Mouse (Mus musculus) limb, embryonic 14.5 days (tissue): ENCODE data around the gene Ppp4r3a. TPM values are rescaled to one million over a fixed set of nuclear protein-coding genes. Genes with fewer than 3 reads are reported as not detected.

Experiments used
- ATAC-seq: fragments of 200-750 bp; cut with Nextera tagmentation; 2 replicates; pipeline ENCODE4 v1.8.0; 2017; ENCODE audit warnings: low read depth, moderate number of reproducible peaks, moderate TSS enrichment; ENCODE audit not compliant: low FRiP score
- DNase-seq: peaks from one replicate; pipeline ENCODE4 v3.0.0-alpha.2; 2015; ENCODE audit warnings: low spot score
- H3K27ac ChIP-seq: fragments of 300-500 bp; sonication (generic); replicated peaks from 2 replicates; pipeline ENCODE4 v1.5.1; 2014; ENCODE audit warnings: low read depth, mild to moderate bottlenecking, low read length, moderate library complexity, mixed read lengths
- H3K27me3 ChIP-seq: fragments of 300-500 bp; sonication (generic); 2 replicates; pipeline ENCODE4 v1.6.1; 2014; ENCODE audit warnings: low read length, mixed read lengths; ENCODE audit not compliant: control insufficient read depth, insufficient read depth
- H3K36me3 ChIP-seq: fragments of 300-500 bp; sonication (generic); 2 replicates; pipeline ENCODE4 v1.6.1; 2014; ENCODE audit warnings: mild to moderate bottlenecking, low read length, moderate library complexity, mixed read lengths; ENCODE audit not compliant: control insufficient read depth, insufficient read depth
- H3K4me1 ChIP-seq: fragments of 300-500 bp; sonication (generic); 2 replicates; pipeline ENCODE4 v1.6.1; 2014; ENCODE audit warnings: antibody characterized with exemption, low read length, mixed read lengths; ENCODE audit not compliant: control insufficient read depth, insufficient read depth
- H3K4me2 ChIP-seq: fragments of 300-500 bp; sonication (generic); replicated peaks from 2 replicates; pipeline ENCODE4 v1.6.1; 2014; ENCODE audit warnings: low read depth, mild to moderate bottlenecking, low read length, moderate library complexity; ENCODE audit not compliant: severe bottlenecking
- H3K4me3 ChIP-seq: fragments of 300-500 bp; sonication (generic); replicated peaks from 2 replicates; pipeline ENCODE4 v1.5.1; 2014; ENCODE audit warnings: low read length
- H3K9ac ChIP-seq: fragments of 300-500 bp; sonication (generic); 2 replicates; pipeline ENCODE4 v1.6.1; 2014; ENCODE audit warnings: mild to moderate bottlenecking, low read depth, low read length, moderate library complexity; ENCODE audit not compliant: severe bottlenecking
- H3K9me3 ChIP-seq: fragments of 300-500 bp; sonication (generic); 2 replicates; pipeline ENCODE4 v1.6.1; 2016; ENCODE audit warnings: low read length; ENCODE audit not compliant: control insufficient read depth
- POLR2A ChIP-seq: fragments of 200-500 bp; IDR thresholded peaks from 2 replicates; pipeline ENCODE4 v1.8.0; 2012; ENCODE audit warnings: inconsistent platforms, mild to moderate bottlenecking, moderate library complexity, borderline replicate concordance; ENCODE audit not compliant: insufficient read depth, insufficient read length; ENCODE audit errors: extremely low read depth
- WGBS: fragments of 180-500 bp; shearing (Covaris S2); extraction: QIAGEN DNeasy Blood & Tissue Kit; methylation state at CpG from one replicate; pipeline ENCODE4 v1.1.7; 2014; 5-methylcytosine and 5-hydroxymethylcytosine counted together
- polyA plus RNA-seq, 2 experiments: library from polyadenylated mRNA; depleted of rRNA in 1 of 2; stranded (reverse) in 1 of 2; unstranded in 1 of 2; fragments of >200 nt; fragmentation: Nextera tagmentation in 1 of 2; extraction: Ambion mirVana in 1 of 2; gene quantifications; 2 replicates each; pipeline versions ENCODE4 v1.2.1 to v1.2.3; 2012 to 2014

Ppp4r3a gene
- polyA plus RNA-seq, 2 experiments, result 40.3 to 44.9 TPM

GRCm38 (mm10) chr12:101075433-101075832 is 8.1 kb downstream of the Ppp4r3a start:
- H3K9ac ChIP-seq, result no peak overlapping the region
- 0 out of 2 replicates have a peak, but pooled peaks cover 4% of the 10 kb centered on the region for H3K36me3 ChIP-seq
- H3K4me2 ChIP-seq, result no peak overlapping the region
- WGBS, result 97% methylated on average over 3 of the region's 3 CpGs
- H3K27ac ChIP-seq, result no peak overlapping the region
- no peaks in the 10 kb centered on the region for H3K27me3 ChIP-seq
- H3K4me1 ChIP-seq, result no peaks in the 10 kb centered on the region
- no peak for DNase-seq
- no peak for ATAC-seq
- TF ChIP-seq POLR2A, result no peak
- H3K9me3 ChIP-seq, result no peaks in the 10 kb centered on the region
- H3K4me3 ChIP-seq, result no peak overlapping the region

- no peak overlapping the region for H3K9ac ChIP-seq
- no peak for TF ChIP-seq POLR2A
- ATAC-seq (no peak), DNase-seq (no peak)
- H3K27me3 ChIP-seq, result no peaks in the 10 kb centered on the region
- H3K9me3 ChIP-seq, result no peaks in the 10 kb centered on the region
- H3K4me2 ChIP-seq, result no peak overlapping the region
- 0 out of 2 replicates have a peak, but pooled peaks cover 4% of the 10 kb centered on the region for H3K36me3 ChIP-seq
- H3K4me3 ChIP-seq, result no peak overlapping the region
- no peaks in the 10 kb centered on the region for H3K4me1 ChIP-seq
- no peak overlapping the region for H3K27ac ChIP-seq
- 96% methylated on average over 4 of the region's 4 CpGs for WGBS
These were observed 8.6 kb downstream of the Ppp4r3a start for GRCm38 (mm10) chr12:101074821-101075429.

GRCm38 (mm10) chr12:101069813-101070212 is 13.7 kb downstream of the Ppp4r3a start:
- Histone ChIP-seq H3K36me3 (peaks cover 23% of the 10 kb centered on the region), H3K9me3 (no peaks in the 10 kb centered on the region), H3K4me2 (no peak overlapping the region), H3K27me3 (no peaks in the 10 kb centered on the region), H3K27ac (no peak overlapping the region), H3K9ac (no peak overlapping the region), H3K4me1 (no peaks in the 10 kb centered on the region), H3K4me3 (no peak overlapping the region)
- TF ChIP-seq POLR2A, result no peak
- 94% methylated on average over 1 of the region's 1 CpGs for WGBS
- DNase-seq (no peak), ATAC-seq (no peak)

GRCm38 (mm10) chr12:101066329-101066728 is 17.2 kb downstream of the Ppp4r3a start:
- Histone ChIP-seq H3K4me1 (no peaks in the 10 kb centered on the region), H3K4me3 (no peak overlapping the region), H3K9me3 (no peaks in the 10 kb centered on the region), H3K36me3 (peaks cover 54% of the 10 kb centered on the region), H3K27ac (no peak overlapping the region), H3K4me2 (no peak overlapping the region), H3K27me3 (no peaks in the 10 kb centered on the region), H3K9ac (no peak overlapping the region)
- ATAC-seq (no peak), DNase-seq (no peak)
- 94% methylated on average over 1 of the region's 1 CpGs for WGBS
- TF ChIP-seq POLR2A, result no peak

GRCm38 (mm10) chr12:101039956-101040355 is 43.5 kb downstream of the Ppp4r3a start:
- Histone ChIP-seq H3K27ac (no peak overlapping the region), H3K27me3 (no peaks in the 10 kb centered on the region), H3K9me3 (no peaks in the 10 kb centered on the region), H3K4me1 (no peaks in the 10 kb centered on the region), H3K4me3 (no peak overlapping the region), H3K9ac (no peak overlapping the region), H3K4me2 (no peak overlapping the region), H3K36me3 (peaks cover 60% of the 10 kb centered on the region)
- TF ChIP-seq POLR2A, result no peak
- DNase-seq, result no peak
- no peak for ATAC-seq
